Mouse (Mus musculus) E14TG2a.4 (cell line): ENCODE measurements at regions not wholly inside any gene's neighbourhood (a gene's known extent, or its start where the extent isn't known, plus 50 kb on each side); places are given as distances from the start of the nearest gene placed in this dataset.

Experiments used
- CTCF ChIP-seq: conservative IDR thresholded peaks from 2 replicates; pipeline ENCODE4 v1.5.1; 2014; ENCODE audit warnings: low read length
- NANOG ChIP-seq: IDR thresholded peaks from 2 replicates; pipeline ENCODE4 v1.6.1; 2014; ENCODE audit warnings: borderline replicate concordance, low read length, mixed read lengths
- POU5F1 ChIP-seq: IDR thresholded peaks from 2 replicates; pipeline ENCODE4 v1.6.1; 2014; ENCODE audit warnings: low read length, borderline replicate concordance

GRCm38 (mm10) chr1:138719297-138719696, 99.4 kb upstream of the Nek7 start:
- TF ChIP-seq CTCF (no peak), NANOG (no peak), POU5F1 (no peak)
